Mouse (Mus musculus) liver, postnatal 0 days (tissue): ENCODE data around the gene Pde3a. TPM values are rescaled to one million over a fixed set of nuclear protein-coding genes. Genes with fewer than 3 reads are reported as not detected.

Source experiments
- ATAC-seq: fragments of 200-750 bp; cut with Nextera tagmentation; 2 replicates; pipeline ENCODE4 v1.8.0; 2017; ENCODE audit warnings: mild to moderate bottlenecking, moderate library complexity
- DNase-seq: peaks from one replicate; pipeline ENCODE4 v3.0.0-alpha.2; 2016
- H3K27ac ChIP-seq: fragments of 300-500 bp; sonication (generic); 2 replicates; pipeline ENCODE4 v1.5.1; 2014; ENCODE audit warnings: antibody characterized with exemption, moderate library complexity, mild to moderate bottlenecking, low read depth
- H3K27me3 ChIP-seq: fragments of 300-500 bp; sonication (generic); 2 replicates; pipeline ENCODE4 v1.6.1; 2014; ENCODE audit warnings: low read length, control low read depth, mixed read lengths; ENCODE audit not compliant: insufficient read depth
- H3K36me3 ChIP-seq: fragments of 300-500 bp; sonication (generic); replicated peaks from 2 replicates; pipeline ENCODE4 v1.6.1; 2014; ENCODE audit warnings: mild to moderate bottlenecking, control low read depth, low read length, moderate library complexity, mixed read lengths; ENCODE audit not compliant: insufficient read depth
- H3K4me1 ChIP-seq: fragments of 300-500 bp; sonication (generic); 2 replicates; pipeline ENCODE4 v1.6.1; 2014; ENCODE audit warnings: antibody characterized with exemption, mild to moderate bottlenecking, control low read depth; ENCODE audit not compliant: insufficient read depth
- H3K4me2 ChIP-seq: fragments of 300-500 bp; sonication (generic); 2 replicates; pipeline ENCODE4 v1.6.1; 2014; ENCODE audit warnings: low read depth, mild to moderate bottlenecking, low read length, moderate library complexity, mixed read lengths
- H3K4me3 ChIP-seq: fragments of 300-500 bp; sonication (generic); 2 replicates; pipeline ENCODE4 v1.5.1; 2014; ENCODE audit warnings: low read depth, low read length
- H3K9ac ChIP-seq: fragments of 300-500 bp; sonication (generic); replicated peaks from 2 replicates; pipeline ENCODE4 v1.6.1; 2014; ENCODE audit warnings: mild to moderate bottlenecking, moderate library complexity
- H3K9me3 ChIP-seq: fragments of 300-500 bp; sonication (generic); 2 replicates; pipeline ENCODE4 v1.6.1; 2016; ENCODE audit warnings: mild to moderate bottlenecking, control low read depth, low read length, mixed read lengths
- CTCF ChIP-seq: sonication (generic); IDR thresholded peaks from 2 replicates; pipeline ENCODE4 v1.5.1; 2016; ENCODE audit warnings: antibody characterized with exemption, low read depth
- EP300 ChIP-seq: IDR thresholded peaks from 2 replicates; pipeline ENCODE4 v1.6.1; 2016; ENCODE audit warnings: antibody characterized with exemption, low read depth, mild to moderate bottlenecking
- WGBS: fragments of 180-500 bp; shearing (Covaris S2); extraction: QIAGEN DNeasy Blood & Tissue Kit; methylation state at CpG from one replicate; pipeline ENCODE4 v1.1.7; 2014; ENCODE audit not compliant: insufficient replicate concordance; 5-methylcytosine and 5-hydroxymethylcytosine counted together
- polyA plus RNA-seq: library from polyadenylated mRNA; unstranded; fragments of >200 nt; fragmentation: Nextera tagmentation; extraction: Ambion mirVana; gene quantifications from 2 replicates; pipeline ENCODE4 v1.2.1, GENCODE M21; 2015

Gene Pde3a
- polyA plus RNA-seq, 1 experiment from 2014 or later = 1.3 TPM

DNA sequence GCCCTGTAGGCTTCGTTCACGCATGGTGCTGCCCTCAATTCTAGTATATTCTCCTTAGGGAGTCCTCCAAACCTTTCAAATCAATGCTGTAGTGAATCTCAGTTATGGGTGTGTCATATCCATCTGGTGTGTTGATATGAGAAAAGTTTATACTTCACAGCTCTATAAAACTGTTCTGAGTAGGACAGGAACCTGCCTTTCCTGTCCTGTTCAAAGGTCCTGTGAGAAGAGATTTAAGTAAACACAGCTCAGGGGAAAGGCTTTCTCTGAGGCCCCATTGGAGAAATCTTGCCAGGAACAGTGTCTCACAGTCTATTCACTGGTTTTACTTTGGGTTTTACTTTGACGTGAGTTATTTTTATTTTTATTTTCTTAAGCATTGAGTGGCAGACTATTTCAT lies 22.5 kb downstream of the Pde3a start:
- Histone ChIP-seq H3K4me2 (no peak overlapping the region), H3K27ac (no peak overlapping the region), H3K9me3 (no peaks in the 10 kb centered on the region), H3K9ac (no peak overlapping the region), H3K4me3 (no peak overlapping the region), H3K4me1 (no peaks in the 10 kb centered on the region), H3K27me3 (no peaks in the 10 kb centered on the region), H3K36me3 (no peaks in the 10 kb centered on the region)
- WGBS = 71% methylated on average over 3 of the region's 3 CpGs
- DNase-seq (no peak), ATAC-seq (no peak)
- no peak for TF ChIP-seq EP300
- no peak for TF ChIP-seq CTCF

DNA sequence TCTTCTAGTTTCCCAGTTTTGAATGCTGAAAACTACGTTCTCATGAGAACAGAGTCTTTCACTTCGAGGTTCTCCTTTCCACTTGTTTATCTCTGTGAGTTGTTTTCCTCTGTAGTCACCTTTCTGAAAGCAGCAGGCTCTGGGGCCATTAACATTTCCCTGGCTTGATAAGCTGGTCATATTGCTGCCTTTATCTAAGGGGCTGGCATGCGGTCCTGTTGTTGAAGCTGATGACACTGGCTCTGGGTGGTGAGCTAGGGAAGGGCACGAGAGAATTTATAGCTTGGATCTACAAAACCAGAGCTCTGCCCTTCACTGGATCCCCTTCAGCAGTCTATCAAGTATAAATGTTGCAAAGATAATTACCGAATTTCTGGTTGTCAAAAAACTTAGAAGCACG lies 24.6 kb downstream of the Pde3a start:
- TF ChIP-seq CTCF = no peak
- no peaks in the 10 kb centered on the region for H3K9me3 ChIP-seq
- no peaks in the 10 kb centered on the region for H3K4me1 ChIP-seq
- H3K4me3 ChIP-seq = no peak overlapping the region
- no peaks in the 10 kb centered on the region for H3K36me3 ChIP-seq
- no peak overlapping the region for H3K9ac ChIP-seq
- no peak overlapping the region for H3K27ac ChIP-seq
- no peaks in the 10 kb centered on the region for H3K27me3 ChIP-seq
- 71% methylated on average over 6 of the region's 6 CpGs for WGBS
- DNase-seq = no peak
- no peak overlapping the region for H3K4me2 ChIP-seq
- no peak for ATAC-seq

DNA sequence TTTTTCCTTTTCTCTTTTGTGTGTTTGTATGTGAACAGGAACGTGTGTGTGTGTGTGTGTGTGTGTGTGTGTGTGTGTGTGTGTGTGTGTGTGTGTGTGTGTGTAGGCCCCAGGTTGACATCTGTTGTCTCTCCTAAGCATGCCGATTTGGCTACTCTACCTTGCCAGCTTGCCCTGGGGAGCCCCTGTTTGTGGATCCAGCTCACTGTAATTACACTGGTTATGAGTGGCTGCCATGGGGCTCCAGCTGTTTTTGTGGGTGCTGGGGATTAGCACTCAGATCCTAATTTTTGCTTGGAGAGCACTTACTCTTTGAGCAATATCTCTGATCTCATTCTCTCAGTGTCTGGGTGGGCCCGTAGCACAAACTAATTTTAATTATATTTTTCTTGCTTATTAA lies 32.6 kb downstream of the Pde3a start:
- H3K4me2 ChIP-seq = no peak overlapping the region
- H3K9me3 ChIP-seq = no peaks in the 10 kb centered on the region
- no peaks in the 10 kb centered on the region for H3K27me3 ChIP-seq
- H3K36me3 ChIP-seq = no peaks in the 10 kb centered on the region
- WGBS = 72% methylated on average over 3 of the region's 3 CpGs
- TF ChIP-seq CTCF = no peak
- TF ChIP-seq EP300 = no peak
- no peak overlapping the region for H3K27ac ChIP-seq
- no peak overlapping the region for H3K9ac ChIP-seq
- H3K4me1 ChIP-seq = no peaks in the 10 kb centered on the region
- ATAC-seq (no peak), DNase-seq (no peak)
- H3K4me3 ChIP-seq = no peak overlapping the region

GRCm38 (mm10) chr6:141282796-141283195 lies 33.7 kb downstream of the Pde3a start:
- Histone ChIP-seq H3K9me3 (no peaks in the 10 kb centered on the region), H3K36me3 (no peaks in the 10 kb centered on the region), H3K4me3 (no peak overlapping the region), H3K27me3 (no peaks in the 10 kb centered on the region), H3K4me1 (no peaks in the 10 kb centered on the region), H3K4me2 (no peak overlapping the region), H3K9ac (no peak overlapping the region), H3K27ac (no peak overlapping the region)
- 74% methylated on average over 7 of the region's 7 CpGs for WGBS
- TF ChIP-seq CTCF (no peak), EP300 (no peak)
- DNase-seq = no peak
- no peak for ATAC-seq

- 74% methylated on average over 2 of the region's 2 CpGs for WGBS
- no peaks in the 10 kb centered on the region for H3K36me3 ChIP-seq
- peak; percentile 16 for DNase-seq
- peaks cover 4% of the 10 kb centered on the region; the same call in 1 of the 2 replicates for H3K4me1 ChIP-seq
- H3K4me2 ChIP-seq = no peak overlapping the region
- no peak overlapping the region for H3K4me3 ChIP-seq
- peak; percentile 81 for ATAC-seq
- H3K27ac ChIP-seq = no peak overlapping the region
- H3K27me3 ChIP-seq = no peaks in the 10 kb centered on the region
- H3K9me3 ChIP-seq = no peaks in the 10 kb centered on the region
- TF ChIP-seq EP300 = no peak
- TF ChIP-seq CTCF = no peak
- no peak overlapping the region for H3K9ac ChIP-seq
Observed at GRCm38 (mm10) chr6:141291195-141291594, 42.1 kb downstream of the Pde3a start.

DNA sequence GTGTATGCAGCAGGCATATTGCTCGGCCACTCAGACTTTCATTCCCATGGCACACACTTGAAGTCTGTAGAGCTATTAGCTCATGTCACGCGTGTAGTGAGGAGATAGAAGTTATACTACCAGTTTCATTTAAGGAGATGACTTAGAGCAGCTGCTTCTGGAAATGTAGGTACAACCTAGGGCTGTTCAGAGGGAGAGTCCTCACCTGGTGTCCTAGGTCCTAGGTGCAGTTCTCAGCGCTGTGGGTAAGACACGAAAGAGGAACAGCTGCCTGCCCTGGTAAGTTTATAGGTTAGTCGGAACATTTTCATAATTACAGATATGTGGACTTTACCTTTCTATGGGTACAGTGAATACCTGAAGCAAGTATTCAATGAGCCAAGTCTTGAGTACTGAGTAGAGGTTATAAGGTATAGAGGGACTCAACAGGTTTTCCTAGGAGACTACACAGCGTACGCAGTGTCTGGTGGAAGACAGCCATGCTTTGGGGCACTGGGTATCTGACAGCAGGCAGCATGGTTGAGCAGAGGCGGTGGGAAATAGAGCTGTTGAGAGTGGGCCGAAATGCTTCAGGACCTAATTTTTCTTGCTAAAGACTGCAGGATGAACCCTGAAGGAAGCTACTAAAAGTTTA lies 43.9 kb downstream of the Pde3a start:
- Histone ChIP-seq H3K4me3 (no peak overlapping the region), H3K4me2 (no peak overlapping the region), H3K27me3 (no peaks in the 10 kb centered on the region), H3K9me3 (no peaks in the 10 kb centered on the region), H3K36me3 (no peaks in the 10 kb centered on the region), H3K27ac (no peak overlapping the region), H3K4me1 (peaks cover 4% of the 10 kb centered on the region; the same call in 1 of the 2 replicates), H3K9ac (no peak overlapping the region)
- TF ChIP-seq EP300 (no peak), CTCF (no peak)
- ATAC-seq = no peak
- 82% methylated on average over 10 of the region's 10 CpGs for WGBS
- DNase-seq = no peak
